Mouse (Mus musculus): ENCODE results near the gene Cfap74. TPM values are rescaled to one million over a fixed set of nuclear protein-coding genes. Genes with fewer than 3 reads are reported as not detected.

Gene Cfap74
- 1.5 and 2.0 TPM in 2 replicates for polyA plus RNA-seq (2011; ENCODE audit: insufficient read length, low read depth, missing spikeins)

- TF ChIP-seq POLR2A (IDR thresholded peaks at IDR 0.05; ENCODE audit: low read depth, low read length) (peak; percentile 63), CTCF (IDR thresholded peaks at IDR 0.05; ENCODE audit: borderline replicate concordance, insufficient read depth, low read length) (no peak)
- no peaks in the 10 kb centered on the region for H3K4me1 ChIP-seq (ENCODE audit: control insufficient read depth, insufficient read depth, low read length)
- H3K4me3 ChIP-seq (ENCODE audit: insufficient read depth, low read length), result peak within 1 kb of the TSS; percentile 52
- H3K27ac ChIP-seq (ENCODE audit: insufficient read depth, low read length), result no peak within 1 kb of the TSS
These were observed at the start of gene Cfap74 for GRCm38 (mm10) chr4:155409058-155409776. TSS of gene Cfap74 (plus strand) at chr4:155409190.

- no peak overlapping the region for H3K27ac ChIP-seq (ENCODE audit: insufficient read depth, low read length)
These were observed 49.2 kb upstream of the Cfap74 start for GRCm38 (mm10) chr4:155359560-155360464.

GRCm38 (mm10) chr4:155360856-155361255 lies 48.1 kb upstream of the Cfap74 start:
- TF ChIP-seq POLR2A (IDR thresholded peaks at IDR 0.05; ENCODE audit: low read depth, low read length), result no peak
- no peak for TF ChIP-seq CTCF (IDR thresholded peaks at IDR 0.05; ENCODE audit: borderline replicate concordance, insufficient read depth, low read length)
- Histone ChIP-seq H3K27ac (ENCODE audit: insufficient read depth, low read length) (no peak overlapping the region), H3K4me1 (ENCODE audit: control insufficient read depth, insufficient read depth, low read length) (no peaks in the 10 kb centered on the region), H3K4me3 (ENCODE audit: insufficient read depth, low read length) (peak overlapping the region; percentile 26)

More at GRCm38 (mm10) chr4:155359560-155360464, 49.2 kb upstream of the Cfap74 start:
- Histone ChIP-seq H3K4me3 (ENCODE audit: insufficient read depth, low read length) (no peak overlapping the region), H3K4me1 (ENCODE audit: control insufficient read depth, insufficient read depth, low read length) (no peaks in the 10 kb centered on the region)
- no peak for TF ChIP-seq POLR2A (IDR thresholded peaks at IDR 0.05; ENCODE audit: low read depth, low read length)
- no peak for TF ChIP-seq CTCF (IDR thresholded peaks at IDR 0.05; ENCODE audit: borderline replicate concordance, insufficient read depth, low read length)

GRCm38 (mm10) chr4:155361303-155361791 lies 47.6 kb upstream of the Cfap74 start, which contains the start of gene Prkcz:
TSS of gene Prkcz (minus strand) at chr4:155361361.
- Histone ChIP-seq H3K27ac (ENCODE audit: insufficient read depth, low read length) (no peak within 1 kb of the TSS), H3K4me3 (ENCODE audit: insufficient read depth, low read length) (peak within 1 kb of the TSS; percentile 26), H3K4me1 (ENCODE audit: control insufficient read depth, insufficient read depth, low read length) (no peaks in the 10 kb centered on the region)
- TF ChIP-seq POLR2A (IDR thresholded peaks at IDR 0.05; ENCODE audit: low read depth, low read length) (no peak), CTCF (IDR thresholded peaks at IDR 0.05; ENCODE audit: borderline replicate concordance, insufficient read depth, low read length) (no peak)

GRCm38 (mm10) chr4:155362443-155362842 lies 46.5 kb upstream of the Cfap74 start:
- H3K27ac ChIP-seq (ENCODE audit: insufficient read depth, low read length), result no peak overlapping the region
- no peaks in the 10 kb centered on the region for H3K4me1 ChIP-seq (ENCODE audit: control insufficient read depth, insufficient read depth, low read length)
- no peak overlapping the region for H3K4me3 ChIP-seq (ENCODE audit: insufficient read depth, low read length)
- no peak for TF ChIP-seq CTCF (IDR thresholded peaks at IDR 0.05; ENCODE audit: borderline replicate concordance, insufficient read depth, low read length)

- no peaks in the 10 kb centered on the region for H3K4me1 ChIP-seq (ENCODE audit: control insufficient read depth, insufficient read depth, low read length)
- TF ChIP-seq CTCF (IDR thresholded peaks at IDR 0.05; ENCODE audit: borderline replicate concordance, insufficient read depth, low read length) (no peak), POLR2A (IDR thresholded peaks at IDR 0.05; ENCODE audit: low read depth, low read length) (no peak)
These were observed 42.2 kb upstream of the Cfap74 start for GRCm38 (mm10) chr4:155366784-155367183.

GRCm38 (mm10) chr4:155367739-155368138 lies 41.3 kb upstream of the Cfap74 start:
- H3K4me3 ChIP-seq (ENCODE audit: insufficient read depth, low read length), result no peak overlapping the region
- H3K4me1 ChIP-seq (ENCODE audit: control insufficient read depth, insufficient read depth, low read length), result no peaks in the 10 kb centered on the region
- TF ChIP-seq CTCF (IDR thresholded peaks at IDR 0.05; ENCODE audit: borderline replicate concordance, insufficient read depth, low read length), result no peak
- no peak for TF ChIP-seq POLR2A (IDR thresholded peaks at IDR 0.05; ENCODE audit: low read depth, low read length)
- no peak overlapping the region for H3K27ac ChIP-seq (ENCODE audit: insufficient read depth, low read length)

More at GRCm38 (mm10) chr4:155366784-155367183, 42.2 kb upstream of the Cfap74 start:
- Histone ChIP-seq H3K27ac (ENCODE audit: insufficient read depth, low read length) (no peak overlapping the region), H3K4me3 (ENCODE audit: insufficient read depth, low read length) (no peak overlapping the region)

GRCm38 (mm10) chr4:155368684-155369083 lies 40.3 kb upstream of the Cfap74 start:
- no peaks in the 10 kb centered on the region for H3K4me1 ChIP-seq (ENCODE audit: control insufficient read depth, insufficient read depth, low read length)
- H3K4me3 ChIP-seq (ENCODE audit: insufficient read depth, low read length), result no peak overlapping the region
- no peak overlapping the region for H3K27ac ChIP-seq (ENCODE audit: insufficient read depth, low read length)
- TF ChIP-seq CTCF (IDR thresholded peaks at IDR 0.05; ENCODE audit: borderline replicate concordance, insufficient read depth, low read length) (peak; percentile 89; the same call in 1 of the 2 replicates), POLR2A (IDR thresholded peaks at IDR 0.05; ENCODE audit: low read depth, low read length) (no peak)
